ENCODE assay signal across 8 mouse cellular contexts in genomic region chr7:100160006-100160405, GRCm38 (mm10). TPM values are rescaled to one million over a fixed set of nuclear protein-coding genes. Genes with fewer than 3 reads are reported as not detected.
DNase-seq lines count a peak whose midpoint lies in the region; ATAC-seq and TF ChIP-seq lines count a peak whose summit lies in the region.

No protein-coding gene starts in this region.

- H3K79me2 ChIP-seq in CH12.LX (replicated peaks; ENCODE audit: control insufficient read depth, extremely low read depth, insufficient read depth, poor library complexity, severe bottlenecking) = no peaks in the 10 kb centered on the region

- no peak for TF ChIP-seq POLR2A in CH12.LX (IDR thresholded peaks at IDR 0.05; ENCODE audit: low read depth, low read length)

- peak overlapping the region; percentile 97 for H3K27ac ChIP-seq in heart, embryonic 10.5 days
- no peak overlapping the region for H3K27ac ChIP-seq in CH12.LX (ENCODE audit: insufficient read depth, low read depth)
- H3K27ac ChIP-seq in embryonic facial prominence, embryonic 14.5 days (replicated peaks; ENCODE audit: low read depth, low read length) = no peak overlapping the region; the same call in 1 of the 2 replicates
- peak overlapping the region; percentile 98 for H3K27ac ChIP-seq in limb, embryonic 10.5 days
- peak overlapping the region; percentile 88 for H3K27ac ChIP-seq in neural tube, embryonic 14.5 days (ENCODE audit: low read depth, low read length)

- H3K36me3 ChIP-seq in heart, embryonic 10.5 days = no peaks in the 10 kb centered on the region
- H3K36me3 ChIP-seq in CH12.LX (replicated peaks in 1 of 2; ENCODE audit: control insufficient read depth in 1 of 2, insufficient read depth in 1 of 2, low read length in 1 of 2) = peaks cover 0 to 3% of the 10 kb centered on the region in 2 experiments
- no peaks in the 10 kb centered on the region for H3K36me3 ChIP-seq in embryonic facial prominence, embryonic 14.5 days (ENCODE audit: control insufficient read depth, insufficient read depth, low read length)
- H3K36me3 ChIP-seq in limb, embryonic 10.5 days = no peaks in the 10 kb centered on the region
- no peaks in the 10 kb centered on the region for H3K36me3 ChIP-seq in neural tube, embryonic 14.5 days (ENCODE audit: control insufficient read depth, insufficient read depth, low read length)

- WGBS in heart, embryonic 10.5 days = 72% methylated on average over 7 of the region's 7 CpGs
- WGBS in embryonic facial prominence, embryonic 14.5 days = 63% methylated on average over 7 of the region's 7 CpGs
- WGBS in limb, embryonic 10.5 days = 75% methylated on average over 7 of the region's 7 CpGs
- WGBS in neural tube, embryonic 14.5 days = 72% methylated on average over 7 of the region's 7 CpGs

- H3K9me3 ChIP-seq in heart, embryonic 10.5 days = no peaks in the 10 kb centered on the region
- H3K9me3 ChIP-seq in CH12.LX (replicated peaks; ENCODE audit: low read length) = no peaks in the 10 kb centered on the region
- no peaks in the 10 kb centered on the region for H3K9me3 ChIP-seq in embryonic facial prominence, embryonic 14.5 days (ENCODE audit: control insufficient read depth, low read length)
- no peaks in the 10 kb centered on the region for H3K9me3 ChIP-seq in limb, embryonic 10.5 days (replicated peaks)
- no peaks in the 10 kb centered on the region for H3K9me3 ChIP-seq in neural tube, embryonic 14.5 days (ENCODE audit: control insufficient read depth, low read length)

- no peaks in the 10 kb centered on the region for H3K27me3 ChIP-seq in heart, embryonic 10.5 days (ENCODE audit: insufficient read depth, poor library complexity, severe bottlenecking)
- H3K27me3 ChIP-seq in CH12.LX (replicated peaks) = no peaks in the 10 kb centered on the region
- no peaks in the 10 kb centered on the region for H3K27me3 ChIP-seq in embryonic facial prominence, embryonic 14.5 days (replicated peaks; ENCODE audit: control insufficient read depth, insufficient read depth, low read length)
- H3K27me3 ChIP-seq in limb, embryonic 10.5 days (ENCODE audit: low read depth, poor library complexity, severe bottlenecking) = 0 out of 2 replicates have a peak, but pooled peaks cover 4% of the 10 kb centered on the region
- H3K27me3 ChIP-seq in neural tube, embryonic 14.5 days (ENCODE audit: control insufficient read depth, insufficient read depth, low read length) = no peaks in the 10 kb centered on the region

- in situ Hi-C loops in CH12.LX (cut with MboI; ENCODE audit: low pct_ligation_motif_present, low pct_unique_long_range_greater_than_20kb, low sequenced_read_pairs) = no loop called here

- peak overlapping the region; percentile 68 for H3K4me2 ChIP-seq in CH12.LX (ENCODE audit: insufficient read depth, low read depth, poor library complexity, severe bottlenecking)
- peak overlapping the region; percentile 82 for H3K4me2 ChIP-seq in embryonic facial prominence, embryonic 14.5 days (ENCODE audit: low read depth, low read length)
- peak overlapping the region; percentile 74 for H3K4me2 ChIP-seq in neural tube, embryonic 14.5 days (ENCODE audit: low read depth, low read length)

- no peak for TF ChIP-seq EP300 in CH12.LX (IDR thresholded peaks at IDR 0.05; ENCODE audit: low read length)

- peak overlapping the region; percentile 86 for H3K4me3 ChIP-seq in heart, embryonic 10.5 days
- peak overlapping the region; percentile 37 to 93 (median 89) for H3K4me3 ChIP-seq in CH12.LX (replicated peaks in 1 of 3; ENCODE audit: low read depth in 2 of 3, low read length in 2 of 3, poor library complexity in 1 of 3)
- H3K4me3 ChIP-seq in embryonic facial prominence, embryonic 14.5 days (ENCODE audit: low read depth, low read length) = peak overlapping the region; percentile 97
- peak overlapping the region; percentile 90 for H3K4me3 ChIP-seq in limb, embryonic 10.5 days
- H3K4me3 ChIP-seq in neural tube, embryonic 14.5 days (ENCODE audit: low read depth, low read length) = peak overlapping the region; percentile 83

- TF ChIP-seq RAD21 in CH12.LX (IDR thresholded peaks at IDR 0.05; ENCODE audit: low read depth, low read length) = no peak

- intact Hi-C loops in heart, postnatal 14 days (cut with DNase I) = no loop called here
- intact Hi-C loops in left cerebral cortex, postnatal 10 days (cut with DNase I) = no loop called here

- no peak for TF ChIP-seq CTCF in CH12.LX (conservative IDR thresholded peaks at IDR 0.05 in 1 of 2, IDR thresholded peaks at IDR 0.05 in 1 of 2; ENCODE audit: low read depth in 2 of 2, low read length in 2 of 2)

- peaks cover 12% of the 10 kb centered on the region; the same call in 1 of the 2 replicates for H3K4me1 ChIP-seq in heart, embryonic 10.5 days
- peaks cover 6 to 7% of the 10 kb centered on the region in 2 experiments for H3K4me1 ChIP-seq in CH12.LX (ENCODE audit: control insufficient read depth in 1 of 2, insufficient read depth in 2 of 2)
- peaks cover 4% of the 10 kb centered on the region for H3K4me1 ChIP-seq in embryonic facial prominence, embryonic 14.5 days (ENCODE audit: control insufficient read depth, insufficient read depth, low read length)
- H3K4me1 ChIP-seq in limb, embryonic 10.5 days = peaks cover 21% of the 10 kb centered on the region
- peaks cover 3% of the 10 kb centered on the region; the same call in 1 of the 2 replicates for H3K4me1 ChIP-seq in neural tube, embryonic 14.5 days (ENCODE audit: control insufficient read depth, insufficient read depth, low read length)

- no peak for ATAC-seq in embryonic facial prominence, embryonic 14.5 days (ENCODE audit: low read depth)
- peak; percentile 12; the same call in 1 of the 2 replicates for ATAC-seq in neural tube, embryonic 14.5 days (ENCODE audit: low read depth)

- dilution Hi-C loops in CH12.LX (cut with MboI; ENCODE audit: extremely low pct_ligation_motif_present, extremely low pct_unique_long_range_greater_than_20kb, low sequenced_read_pairs) = no loop called here

- peak; percentile 66 for DNase-seq in heart, embryonic 10.5 days (ENCODE audit: low spot score)
- DNase-seq in heart, postnatal 14 days = no peak
- DNase-seq in CH12.LX (ENCODE audit: extremely low read depth) = peak; percentile 3
- DNase-seq in embryonic facial prominence, embryonic 14.5 days (ENCODE audit: low spot score) = no peak
- no peak for DNase-seq in limb, embryonic 10.5 days (ENCODE audit: low spot score)
- DNase-seq in left cerebral cortex, postnatal 10 days (ENCODE audit: extremely low spot score in 1 of 2, low spot score in 2 of 2) = no peak
- no peak for DNase-seq in thymus, postnatal 25 days

- 0 out of 2 replicates have a peak overlapping the region, but pooled peaks have one; percentile 25 for H3K9ac ChIP-seq in CH12.LX (ENCODE audit: insufficient read depth, low read depth)
- H3K9ac ChIP-seq in embryonic facial prominence, embryonic 14.5 days (ENCODE audit: low read depth, low read length) = peak overlapping the region; percentile 93
- H3K9ac ChIP-seq in neural tube, embryonic 14.5 days (replicated peaks; ENCODE audit: low read depth, low read length) = peak overlapping the region; percentile 83

TF ChIP-seq in CH12.LX, 34 proteins besides CTCF, POLR2A, EP300 and RAD21 (continues in another document):
- TF ChIP-seq ELF1 (IDR thresholded peaks at IDR 0.05; ENCODE audit: low read depth, low read length) (no peak), JUN (IDR thresholded peaks at IDR 0.05; ENCODE audit: insufficient read depth, low read depth, low read length) (no peak), GABPA (IDR thresholded peaks at IDR 0.05; ENCODE audit: insufficient replicate concordance, low read depth, low read length) (no peak), USF2 (conservative IDR thresholded peaks at IDR 0.05; ENCODE audit: low read depth, low read length) (no peak), CHD1 (IDR thresholded peaks at IDR 0.05; ENCODE audit: low read depth, low read length) (no peak), MEF2A (IDR thresholded peaks at IDR 0.05; ENCODE audit: borderline replicate concordance, low read depth, low read length) (no peak), IRF4 (IDR thresholded peaks at IDR 0.05; ENCODE audit: low read depth, low read length) (no peak), MAFK (IDR thresholded peaks at IDR 0.05; ENCODE audit: insufficient replicate concordance, low read length) (no peak), PAX5 (IDR thresholded peaks at IDR 0.05; ENCODE audit: low read length) (no peak)

RNA-seq across cellular contexts. Expression of gene Lipt2, which starts 0.9 kb away (rescaled TPM):
- 13.1 and 20.9 TPM in 2 replicates for polyA plus RNA-seq in heart, embryonic 10.5 days (2016; fragmentation: Nextera tagmentation; extraction: Ambion mirVana)
- 1 to 10 TPM; 3.4 to 3.9 TPM for total RNA-seq in heart, postnatal 14 days (2021)
- 5.3 and 5.7 TPM in 2 replicates for total RNA-seq in CH12.LX (2012; rRNA removed)
- total RNA-seq in CH12.LX (2014; rRNA removed) = 15.0 and 15.4 TPM in 2 replicates
- 7.7 and 10.3 TPM in 2 replicates for polyA plus RNA-seq in CH12.LX (2012; ENCODE audit: insufficient read length, low read depth)
- 21.0 and 27.1 TPM in 2 replicates for polyA plus RNA-seq in embryonic facial prominence, embryonic 14.5 days (2014; fragmentation: Nextera tagmentation; extraction: Ambion mirVana)
- 28.5 and 29.2 TPM in 2 replicates for polyA plus RNA-seq in limb, embryonic 10.5 days (2016; fragmentation: Nextera tagmentation; extraction: Ambion mirVana)
- polyA plus RNA-seq in neural tube, embryonic 14.5 days (2014; fragmentation: Nextera tagmentation; extraction: Ambion mirVana) = 17.6 and 19.1 TPM in 2 replicates
- 1 to 10 TPM; 4.8 to 5.2 TPM for total RNA-seq in left cerebral cortex, postnatal 10 days (2021)

RNA-seq across cellular contexts. Expression of gene Kcne3, which starts 16.3 kb away (rescaled TPM):
- polyA plus RNA-seq in heart, embryonic 10.5 days (2016; fragmentation: Nextera tagmentation; extraction: Ambion mirVana) = 4.2 and 5.9 TPM in 2 replicates
- under 1 TPM; 0.55 to 0.78 TPM for total RNA-seq in heart, postnatal 14 days (2021)
- total RNA-seq in CH12.LX (2012; rRNA removed) = not detected in 2 replicates
- total RNA-seq in CH12.LX (2014; rRNA removed) = not detected in 2 replicates
- not detected in 2 replicates for polyA plus RNA-seq in CH12.LX (2012; ENCODE audit: insufficient read length, low read depth)
- polyA plus RNA-seq in embryonic facial prominence, embryonic 14.5 days (2014; fragmentation: Nextera tagmentation; extraction: Ambion mirVana) = 12.4 and 13.3 TPM in 2 replicates
- polyA plus RNA-seq in limb, embryonic 10.5 days (2016; fragmentation: Nextera tagmentation; extraction: Ambion mirVana) = 18.0 and 19.4 TPM in 2 replicates
- 0.62 TPM in 1 of 2 replicates, not detected in the other for polyA plus RNA-seq in neural tube, embryonic 14.5 days (2014; fragmentation: Nextera tagmentation; extraction: Ambion mirVana)
- total RNA-seq in left cerebral cortex, postnatal 10 days (2021) = not detected

RNA-seq across cellular contexts. Expression of gene Pold3, which starts 38.6 kb away (rescaled TPM):
- polyA plus RNA-seq in heart, embryonic 10.5 days (2016; fragmentation: Nextera tagmentation; extraction: Ambion mirVana) = 51.3 and 69.9 TPM in 2 replicates
- total RNA-seq in heart, postnatal 14 days (2021) = 10 to 100 TPM; 11.0 to 11.2 TPM
- total RNA-seq in CH12.LX (2012; rRNA removed) (59.5 and 61.0 TPM in 2 replicates), CH12.LX (2014; rRNA removed) (88.0 and 94.3 TPM in 2 replicates)
- 120 and 121 TPM in 2 replicates for polyA plus RNA-seq in CH12.LX (2012; ENCODE audit: insufficient read length, low read depth)
- polyA plus RNA-seq in embryonic facial prominence, embryonic 14.5 days (2014; fragmentation: Nextera tagmentation; extraction: Ambion mirVana) = 46.1 and 50.6 TPM in 2 replicates
- 102 and 107 TPM in 2 replicates for polyA plus RNA-seq in limb, embryonic 10.5 days (2016; fragmentation: Nextera tagmentation; extraction: Ambion mirVana)
- polyA plus RNA-seq in neural tube, embryonic 14.5 days (2014; fragmentation: Nextera tagmentation; extraction: Ambion mirVana) = 42.8 and 44.2 TPM in 2 replicates
- total RNA-seq in left cerebral cortex, postnatal 10 days (2021) = 10 to 100 TPM; 32.6 to 36.3 TPM

Comparison
In these comparisons a context has a peak if more than half of its experiments do, and no peak if none do; other contexts are left out.
1. DNase-seq: peak in heart, embryonic 10.5 days (single experiment) and CH12.LX (single experiment); none in heart, postnatal 14 days (0 of 2), embryonic facial prominence, embryonic 14.5 days (single experiment), limb, embryonic 10.5 days (single experiment), left cerebral cortex, postnatal 10 days (0 of 2) and thymus, postnatal 25 days (single experiment).
2. H3K27ac ChIP-seq: peak in heart, embryonic 10.5 days (single experiment), limb, embryonic 10.5 days (single experiment) and neural tube, embryonic 14.5 days (single experiment); none in CH12.LX (single experiment) and embryonic facial prominence, embryonic 14.5 days (single experiment).
3. H3K9ac ChIP-seq: peak in every context shown above with its lines; median percentile 93 in embryonic facial prominence, embryonic 14.5 days; 83 in neural tube, embryonic 14.5 days; 25 in CH12.LX.
4. Peak in every context shown above with its lines, with median percentiles within 50 percentile points of each other: H3K4me3 ChIP-seq and H3K4me2 ChIP-seq.